Mouse (Mus musculus) liver, embryonic 14 days (tissue): ENCODE results near the gene Tedc2. TPM values are rescaled to one million over a fixed set of nuclear protein-coding genes. Genes with fewer than 3 reads are reported as not detected.

Experiments
- polyA plus RNA-seq: library from polyadenylated mRNA; depleted of rRNA; stranded (reverse); fragments of >200 nt; gene quantifications from 2 replicates; pipeline ENCODE4 v1.2.3, GENCODE M21; 2012; rRNA removed

The Tedc2 gene
- polyA plus RNA-seq = 15.4 and 18.1 TPM in 2 replicates

DNA sequence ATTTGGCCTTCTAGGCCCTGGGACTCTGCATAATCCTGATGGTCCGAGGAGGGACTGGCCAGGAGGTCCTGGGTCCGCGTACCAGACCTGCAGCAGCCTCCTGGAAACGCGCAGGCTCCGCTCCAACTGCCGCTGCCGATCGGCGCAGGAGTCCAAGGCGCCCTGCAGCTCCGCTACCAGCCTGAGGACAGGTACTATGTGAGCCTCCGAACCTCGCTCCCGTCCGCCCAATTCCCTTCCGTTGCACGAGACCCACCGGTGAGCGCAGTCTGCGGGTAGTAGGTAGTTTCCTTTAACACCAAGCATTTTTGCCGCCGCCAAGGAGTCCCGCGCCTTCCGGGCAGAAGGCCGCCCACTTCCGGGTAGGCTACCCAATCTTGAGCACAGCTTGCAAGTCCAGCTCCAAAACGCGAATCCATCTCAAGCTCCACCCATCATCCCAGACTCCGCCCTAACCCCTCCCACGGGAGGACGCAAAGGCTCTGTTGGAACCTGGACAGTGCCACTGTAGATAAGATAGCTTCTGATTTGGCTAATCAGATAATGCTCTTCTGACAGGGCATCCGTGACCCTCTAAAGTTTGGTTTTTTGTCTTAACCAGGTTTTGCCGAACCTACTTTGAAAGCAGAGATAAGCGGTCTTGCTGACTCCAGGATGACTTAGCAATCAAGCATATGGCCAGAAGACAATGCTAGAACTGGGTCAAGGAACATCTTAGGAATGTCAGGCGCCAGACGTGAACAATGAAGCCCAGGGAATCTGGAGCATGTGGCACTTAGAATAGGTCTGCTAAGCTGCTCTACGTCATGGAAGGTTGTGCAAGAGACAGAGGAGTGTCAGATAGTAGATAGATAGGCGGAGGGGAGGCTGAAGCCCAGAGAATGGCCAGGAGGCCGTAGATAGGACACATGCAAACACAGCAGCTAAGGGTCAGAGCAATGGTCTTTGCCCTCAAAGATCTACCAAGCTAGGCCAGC, at the start of gene Tedc2:
Tedc2 (minus strand) TSS at position 417 of the 977 bp plus-strand sequence.

GRCm38 (mm10) chr17:24251320-24252069, 30.8 kb upstream of the Tedc2 start, which contains the start of gene Ccnf:
Ccnf (minus strand) TSS chr17:24251484.

DNA sequence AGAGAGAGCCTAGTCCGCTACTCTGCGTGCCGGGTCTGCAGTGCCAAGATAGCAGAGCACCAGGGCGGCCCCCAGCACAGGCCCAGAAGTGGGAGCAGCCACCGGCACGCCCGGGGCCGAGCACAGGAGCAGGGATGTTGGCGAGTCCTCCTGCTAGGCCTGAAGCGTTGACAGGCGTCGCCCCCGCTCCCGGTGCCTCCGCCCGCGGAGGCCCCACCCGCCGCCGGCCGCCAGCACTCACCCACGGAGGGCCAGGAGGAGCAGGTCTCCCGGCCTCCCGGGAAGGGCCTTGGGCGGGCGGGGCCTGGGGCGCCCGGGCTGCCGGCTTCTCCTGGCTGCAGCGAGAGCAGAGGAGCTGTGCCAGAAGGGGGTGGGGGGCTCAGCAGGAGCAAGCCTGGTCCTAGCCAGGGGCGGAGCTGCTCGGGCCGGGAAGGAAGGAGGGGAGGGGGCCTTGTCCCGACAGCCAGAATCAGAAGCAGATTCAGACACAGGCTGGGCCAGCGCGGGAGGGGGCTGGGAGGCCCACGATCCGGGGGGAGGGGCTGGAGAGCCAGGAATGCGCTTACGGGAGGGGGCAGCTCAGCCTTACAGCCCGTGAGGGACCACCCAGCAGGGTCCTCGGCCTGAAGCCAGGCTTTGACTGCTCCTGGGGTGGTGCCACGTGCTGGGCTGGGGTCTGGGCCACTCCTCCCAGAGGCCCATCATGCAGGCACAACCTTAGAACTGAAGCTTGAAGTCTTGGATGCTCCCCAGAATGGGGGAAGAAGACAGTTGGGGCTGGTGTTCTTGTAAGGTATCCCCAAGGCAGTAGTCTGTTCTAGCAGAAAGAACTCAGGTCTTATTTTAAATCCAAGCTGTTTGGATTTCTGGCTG, 11.4 kb downstream of the Tedc2 start, which contains the start of gene Ntn3:
Ntn3 (minus strand) TSS at position 489 of the 873 bp plus-strand sequence.

DNA sequence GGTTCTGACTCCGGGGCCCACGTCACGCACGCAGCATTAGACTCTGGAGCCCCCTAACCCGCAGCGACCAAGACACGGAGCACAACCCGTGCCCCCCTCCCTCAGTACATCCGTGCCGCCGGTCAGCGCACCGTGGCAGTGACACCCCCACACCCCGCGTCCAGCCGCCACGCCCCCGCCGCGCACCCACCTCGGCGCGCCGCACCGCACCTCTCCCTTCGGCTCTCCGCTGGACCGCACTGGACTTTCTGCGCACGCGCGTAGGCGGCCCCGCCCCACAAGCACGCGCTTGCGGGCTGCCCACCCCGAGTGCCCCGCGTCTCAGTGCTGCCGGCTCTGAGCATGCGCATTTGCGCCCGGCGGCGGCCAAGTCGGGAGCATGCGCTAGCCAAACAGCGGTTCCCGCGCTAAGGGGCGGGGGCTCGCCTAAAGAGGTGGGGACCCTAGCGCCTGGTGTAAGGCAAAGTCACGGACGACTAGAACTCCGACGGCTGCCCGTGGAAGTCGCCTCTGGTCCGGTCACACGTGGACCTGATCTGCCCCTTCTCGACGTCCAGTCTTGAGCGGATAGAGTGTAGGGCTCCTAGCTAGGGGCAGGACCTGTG, 15.3 kb downstream of the Tedc2 start, which contains the start of gene Tbc1d24:
Tbc1d24 (minus strand) TSS at position 279 of the 605 bp plus-strand sequence.

DNA sequence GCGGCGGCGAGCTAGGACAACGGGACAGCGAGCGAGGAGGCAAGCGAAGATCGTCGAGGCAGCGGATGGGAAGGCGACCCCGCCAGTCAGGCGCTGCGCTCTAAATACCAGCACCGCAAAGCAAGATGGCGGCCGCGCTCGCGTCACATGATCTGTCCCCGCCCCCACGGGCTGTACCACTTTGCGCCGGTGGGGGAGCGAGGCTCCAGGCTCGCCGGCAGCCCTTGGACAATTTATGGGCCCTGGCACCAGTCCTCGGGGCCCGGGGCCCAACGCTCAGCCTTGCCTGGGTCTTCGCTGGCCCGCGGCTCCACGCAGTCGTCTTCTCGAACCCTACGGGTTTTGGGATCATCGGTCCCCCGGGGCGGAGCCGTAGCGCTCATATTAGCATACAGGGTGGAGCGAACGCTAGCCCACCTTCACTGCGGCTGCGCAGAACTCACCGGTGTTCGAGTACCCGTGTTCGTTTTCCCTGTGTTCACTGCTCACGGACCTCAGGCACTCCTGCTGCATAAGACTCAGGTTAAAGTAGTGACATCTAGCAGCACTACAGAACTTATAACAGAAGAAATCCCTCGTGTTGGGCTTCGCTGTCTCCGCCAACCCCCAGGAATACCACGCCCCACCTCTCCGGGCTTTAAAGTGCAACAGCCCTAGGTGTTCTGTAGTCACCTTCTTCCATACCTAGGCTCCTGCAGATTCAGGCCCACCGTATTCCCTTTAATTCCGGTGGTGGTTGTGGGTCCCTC, 51.2 kb downstream of the Tedc2 start, which contains the start of gene Atp6v0c:
Atp6v0c (minus strand) TSS at position 386 of the 749 bp plus-strand sequence.

Other genes starting within 250 kb of the Tedc2 start
- gene Prss30, start 240.3 kb downstream of the Tedc2 start, polyA plus RNA-seq = 0.06 and 0.09 TPM in 2 replicates
- gene Prss22, start 222.8 kb downstream of the Tedc2 start, polyA plus RNA-seq = 0.05 TPM in 1 of 2 replicates, not detected in the other
- 0.10 TPM in 1 of 2 replicates, not detected in the other for gene Prss27, start 182.7 kb downstream of the Tedc2 start, polyA plus RNA-seq
- 9.7 and 11.2 TPM in 2 replicates for gene Kctd5, start 147.4 kb downstream of the Tedc2 start, polyA plus RNA-seq
- 9.2 and 11.4 TPM in 2 replicates for gene Pdpk1, start 69.9 kb downstream of the Tedc2 start, polyA plus RNA-seq
- gene Amdhd2, start 57.1 kb downstream of the Tedc2 start, polyA plus RNA-seq = 9.5 and 10.5 TPM in 2 replicates
- gene Atp6v0c, start 51.1 kb downstream of the Tedc2 start, polyA plus RNA-seq = 198 and 244 TPM in 2 replicates
- gene Tbc1d24, start 15.3 kb downstream of the Tedc2 start, polyA plus RNA-seq = 12.2 and 15.2 TPM in 2 replicates
- gene Ntn3, start 11.3 kb downstream of the Tedc2 start, polyA plus RNA-seq = 0.45 and 0.63 TPM in 2 replicates
- gene Ccnf, start 30.6 kb upstream of the Tedc2 start, polyA plus RNA-seq = 33.9 and 39.6 TPM in 2 replicates
- gene Abca17, start 130.2 kb upstream of the Tedc2 start, polyA plus RNA-seq = not detected in 2 replicates
- gene Abca3, start 131.1 kb upstream of the Tedc2 start, polyA plus RNA-seq = 12.3 and 15.2 TPM in 2 replicates
- 108 and 124 TPM in 2 replicates for gene Rnps1, start 193.7 kb upstream of the Tedc2 start, polyA plus RNA-seq
- 46.1 and 53.9 TPM in 2 replicates for gene Eci1, start 205.8 kb upstream of the Tedc2 start, polyA plus RNA-seq
- 1.5 and 2.5 TPM in 2 replicates for gene Dnase1l2, start 222.3 kb upstream of the Tedc2 start, polyA plus RNA-seq
- 18.2 and 21.0 TPM in 2 replicates for gene E4f1, start 249.5 kb upstream of the Tedc2 start, polyA plus RNA-seq
- gene Pgp, start 249.5 kb upstream of the Tedc2 start, polyA plus RNA-seq = 33.2 and 37.2 TPM in 2 replicates